ENCODE assay signal across 20 mouse cellular contexts in the genomic region with DNA sequence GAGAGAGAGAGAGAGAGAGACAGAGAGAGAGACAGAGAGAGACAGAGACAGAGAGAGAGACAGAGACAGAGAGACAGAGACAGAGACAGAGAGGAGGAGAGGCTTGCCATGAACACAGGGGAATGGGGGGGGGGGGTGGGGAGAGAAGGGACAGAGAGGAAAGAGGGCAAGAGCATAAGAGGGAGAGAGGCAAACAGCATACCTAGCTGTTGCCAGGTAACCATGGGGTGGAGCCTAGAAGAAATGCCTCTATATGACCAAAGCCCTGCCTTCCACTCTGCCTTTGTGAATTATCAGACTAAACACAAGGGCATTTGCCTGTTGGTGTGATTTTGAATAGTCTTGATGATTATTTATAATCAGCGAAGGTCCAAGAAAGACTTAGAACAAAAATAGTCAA.
"Had no signal": no experiment of that assay in that cellular context is flagged by ENCODE, and none has a peak within 500 bp of the region (broad histone marks: within the 10 kb centered on the region; RNA-seq: fewer than 3 reads in every experiment).

No protein-coding gene starts in this region.

- H3K27ac ChIP-seq: intestine, embryonic 15.5 days; kidney, embryonic 15.5 days; limb, embryonic 12.5 days; limb, embryonic 15.5 days; liver, embryonic 14.5 days; midbrain, embryonic 13.5 days; neural tube, embryonic 12.5 days; neural tube, embryonic 15.5 days; stomach, embryonic 15.5 days had no signal

- H3K27me3 ChIP-seq: intestine, embryonic 15.5 days; kidney, embryonic 15.5 days; limb, embryonic 12.5 days; limb, embryonic 15.5 days; midbrain, embryonic 13.5 days; neural tube, embryonic 12.5 days; neural tube, embryonic 15.5 days; stomach, embryonic 15.5 days had no signal

- H3K9ac ChIP-seq: intestine, embryonic 15.5 days; kidney, embryonic 15.5 days; limb, embryonic 12.5 days; limb, embryonic 15.5 days; liver, embryonic 14.5 days; liver, postnatal 0 days; midbrain, embryonic 13.5 days; neural tube, embryonic 12.5 days; neural tube, embryonic 15.5 days; stomach, embryonic 15.5 days had no signal

- H3K4me1 ChIP-seq: intestine, embryonic 15.5 days; kidney, embryonic 15.5 days; limb, embryonic 12.5 days; limb, embryonic 15.5 days; midbrain, embryonic 13.5 days; neural tube, embryonic 12.5 days; neural tube, embryonic 15.5 days; stomach, embryonic 15.5 days had no signal

- ATAC-seq: intestine, embryonic 15.5 days; liver, postnatal 0 days; midbrain, embryonic 13.5 days had no signal

- DNase-seq: kidney, adult 11 months; kidney, adult 8-10 months; kidney, postnatal 14 days; kidney, postnatal 4 days; left cerebral cortex, postnatal 4 days; liver, postnatal 0 days; lung, postnatal 4 days; right cerebral cortex, postnatal 25 days; spleen, adult 18-20 months; thymus, postnatal 25 days had no signal

- H3K4me3 ChIP-seq: intestine, embryonic 15.5 days; kidney, embryonic 15.5 days; limb, embryonic 12.5 days; limb, embryonic 15.5 days; midbrain, embryonic 13.5 days; neural tube, embryonic 12.5 days; neural tube, embryonic 15.5 days; stomach, embryonic 15.5 days had no signal

- H3K4me2 ChIP-seq: intestine, embryonic 15.5 days; kidney, embryonic 15.5 days; limb, embryonic 12.5 days; limb, embryonic 15.5 days; liver, embryonic 11.5 days; midbrain, embryonic 13.5 days; neural tube, embryonic 12.5 days; neural tube, embryonic 15.5 days; stomach, embryonic 15.5 days had no signal

- H3K36me3 ChIP-seq: intestine, embryonic 15.5 days; kidney, embryonic 15.5 days; limb, embryonic 12.5 days; limb, embryonic 15.5 days; midbrain, embryonic 13.5 days; neural tube, embryonic 12.5 days; neural tube, embryonic 15.5 days; stomach, embryonic 15.5 days had no signal

- H3K9me3 ChIP-seq: intestine, embryonic 15.5 days; kidney, embryonic 15.5 days; limb, embryonic 12.5 days; limb, embryonic 15.5 days; midbrain, embryonic 13.5 days; neural tube, embryonic 12.5 days; neural tube, embryonic 15.5 days; stomach, embryonic 15.5 days had no signal
